Mouse (Mus musculus): Measurements from ENCODE around the gene Scarf1. TPM values are rescaled to one million over a fixed set of nuclear protein-coding genes. Genes with fewer than 3 reads are reported as not detected.

The Scarf1 gene
- total and polyA plus RNA-seq, 2 experiments: 5.8 to 16.9 TPM

GRCm38 (mm10) chr11:75563851-75564548, 50.7 kb downstream of the Scarf1 start:
- no peak for DNase-seq (ENCODE audit: extremely low read depth, low read depth, low spot score)
- Histone ChIP-seq H3K36me3 (ENCODE audit: control insufficient read depth, insufficient read depth, low read length) (no peaks in the 10 kb centered on the region), H3K9ac (ENCODE audit: low read depth, low read length) (no peak overlapping the region), H3K79me2 (ENCODE audit: control insufficient read depth, insufficient read depth, low read length) (no peaks in the 10 kb centered on the region), H3K4me3 (ENCODE audit: insufficient read depth, low read depth, low read length) (no peak overlapping the region), H3K4me1 (ENCODE audit: control insufficient read depth, insufficient read depth, low read length) (peaks cover 5% of the 10 kb centered on the region), H3K27ac (replicated peaks; ENCODE audit: insufficient read depth, low read depth, low read length) (peak overlapping the region; percentile 30), H3K27me3 (ENCODE audit: control insufficient read depth, insufficient read depth, low read length) (no peaks in the 10 kb centered on the region)
- TF ChIP-seq CTCF (IDR thresholded peaks at IDR 0.05; ENCODE audit: low read depth, low read length) (no peak), POLR2A (IDR thresholded peaks at IDR 0.05; ENCODE audit: extremely low read depth, insufficient read depth, low read length) (no peak)
- 32% methylated on average over 18 of the region's 18 CpGs for whole genome bisulfite sequencing

- Histone ChIP-seq H3K36me3 (ENCODE audit: control insufficient read depth, insufficient read depth, low read length) (no peaks in the 10 kb centered on the region), H3K27ac (replicated peaks; ENCODE audit: insufficient read depth, low read depth, low read length) (no peak overlapping the region), H3K4me1 (ENCODE audit: control insufficient read depth, insufficient read depth, low read length) (peaks cover 8% of the 10 kb centered on the region), H3K27me3 (ENCODE audit: control insufficient read depth, insufficient read depth, low read length) (no peaks in the 10 kb centered on the region), H3K4me3 (ENCODE audit: insufficient read depth, low read depth, low read length) (no peak overlapping the region), H3K79me2 (ENCODE audit: control insufficient read depth, insufficient read depth, low read length) (no peaks in the 10 kb centered on the region), H3K9ac (ENCODE audit: low read depth, low read length) (no peak overlapping the region)
- DNase-seq (ENCODE audit: extremely low read depth, low read depth, low spot score): no peak
- 43% methylated on average over 2 of the region's 2 CpGs for WGBS
- no peak for TF ChIP-seq POLR2A (IDR thresholded peaks at IDR 0.05; ENCODE audit: extremely low read depth, insufficient read depth, low read length)
- TF ChIP-seq CTCF (IDR thresholded peaks at IDR 0.05; ENCODE audit: low read depth, low read length): no peak
Measured at GRCm38 (mm10) chr11:75565849-75566248, 52.5 kb downstream of the Scarf1 start.

GRCm38 (mm10) chr11:75566276-75567196, 53.2 kb downstream of the Scarf1 start:
- H3K4me1 ChIP-seq (ENCODE audit: control insufficient read depth, insufficient read depth, low read length): peaks cover 11% of the 10 kb centered on the region
- H3K4me3 ChIP-seq (ENCODE audit: insufficient read depth, low read depth, low read length): no peak overlapping the region
- TF ChIP-seq POLR2A (IDR thresholded peaks at IDR 0.05; ENCODE audit: extremely low read depth, insufficient read depth, low read length) (no peak), CTCF (IDR thresholded peaks at IDR 0.05; ENCODE audit: low read depth, low read length) (no peak)
- H3K27ac ChIP-seq (replicated peaks; ENCODE audit: insufficient read depth, low read depth, low read length): no peak overlapping the region
- no peaks in the 10 kb centered on the region for H3K36me3 ChIP-seq (ENCODE audit: control insufficient read depth, insufficient read depth, low read length)
- no peak overlapping the region for H3K9ac ChIP-seq (ENCODE audit: low read depth, low read length)
- no peak for DNase-seq (ENCODE audit: extremely low read depth, low read depth, low spot score)
- H3K27me3 ChIP-seq (ENCODE audit: control insufficient read depth, insufficient read depth, low read length): no peaks in the 10 kb centered on the region
- 89% methylated on average over 13 of the region's 13 CpGs for WGBS
- no peaks in the 10 kb centered on the region for H3K79me2 ChIP-seq (ENCODE audit: control insufficient read depth, insufficient read depth, low read length)

GRCm38 (mm10) chr11:75567346-75568114, 54.2 kb downstream of the Scarf1 start:
- TF ChIP-seq CTCF (IDR thresholded peaks at IDR 0.05; ENCODE audit: low read depth, low read length) (no peak), POLR2A (IDR thresholded peaks at IDR 0.05; ENCODE audit: extremely low read depth, insufficient read depth, low read length) (no peak)
- H3K36me3 ChIP-seq (ENCODE audit: control insufficient read depth, insufficient read depth, low read length): no peaks in the 10 kb centered on the region
- DNase-seq (ENCODE audit: extremely low read depth, low read depth, low spot score): peak; percentile 41
- no peaks in the 10 kb centered on the region for H3K27me3 ChIP-seq (ENCODE audit: control insufficient read depth, insufficient read depth, low read length)
- H3K9ac ChIP-seq (ENCODE audit: low read depth, low read length): no peak overlapping the region
- H3K79me2 ChIP-seq (ENCODE audit: control insufficient read depth, insufficient read depth, low read length): no peaks in the 10 kb centered on the region
- no peak overlapping the region for H3K4me3 ChIP-seq (ENCODE audit: insufficient read depth, low read depth, low read length)
- H3K4me1 ChIP-seq (ENCODE audit: control insufficient read depth, insufficient read depth, low read length): peaks cover 11% of the 10 kb centered on the region
- H3K27ac ChIP-seq (replicated peaks; ENCODE audit: insufficient read depth, low read depth, low read length): no peak overlapping the region
- 42% methylated on average over 9 of the region's 9 CpGs for WGBS

DNA sequence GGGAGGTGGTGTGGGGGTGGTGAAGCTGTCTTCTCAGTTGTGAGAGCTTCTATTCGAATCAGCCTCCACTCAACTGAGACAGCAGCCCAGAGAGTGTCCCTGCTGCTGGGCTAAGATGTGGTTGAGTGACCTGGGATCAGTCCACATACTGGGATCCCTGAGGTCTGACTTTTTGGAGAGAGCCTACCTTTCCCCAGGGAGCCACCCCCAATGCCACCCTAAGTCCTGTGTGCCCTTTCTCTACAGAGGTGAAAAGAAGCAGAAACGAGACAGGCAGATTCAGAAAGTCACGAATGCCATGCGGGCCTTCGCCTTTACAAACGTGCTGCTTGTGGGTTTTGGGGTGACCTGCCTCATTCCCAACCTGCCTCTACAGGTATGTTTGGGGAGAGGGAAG, 54.8 kb downstream of the Scarf1 start:
- peaks cover 13% of the 10 kb centered on the region for H3K4me1 ChIP-seq (ENCODE audit: control insufficient read depth, insufficient read depth, low read length)
- no peaks in the 10 kb centered on the region for H3K36me3 ChIP-seq (ENCODE audit: control insufficient read depth, insufficient read depth, low read length)
- H3K79me2 ChIP-seq (ENCODE audit: control insufficient read depth, insufficient read depth, low read length): no peaks in the 10 kb centered on the region
- no peak overlapping the region for H3K9ac ChIP-seq (ENCODE audit: low read depth, low read length)
- 93% methylated on average over 6 of the region's 6 CpGs for WGBS
- H3K27me3 ChIP-seq (ENCODE audit: control insufficient read depth, insufficient read depth, low read length): no peaks in the 10 kb centered on the region
- H3K4me3 ChIP-seq (ENCODE audit: insufficient read depth, low read depth, low read length): no peak overlapping the region
- H3K27ac ChIP-seq (replicated peaks; ENCODE audit: insufficient read depth, low read depth, low read length): no peak overlapping the region
- TF ChIP-seq POLR2A (IDR thresholded peaks at IDR 0.05; ENCODE audit: extremely low read depth, insufficient read depth, low read length): no peak
- no peak for TF ChIP-seq CTCF (IDR thresholded peaks at IDR 0.05; ENCODE audit: low read depth, low read length)
- DNase-seq (ENCODE audit: extremely low read depth, low read depth, low spot score): no peak
